Mouse (Mus musculus) adrenal gland, postnatal 25 days (tissue): ENCODE measurements around the gene Arfip1. TPM values are rescaled to one million over a fixed set of nuclear protein-coding genes. Genes with fewer than 3 reads are reported as not detected.

Experiments
- DNase-seq: peaks from one replicate; pipeline ENCODE4 v3.0.0; 2021; ENCODE audit warnings: mixed read lengths
- long read RNA-seq: library from polyadenylated mRNA; stranded (forward); transcript quantifications from one replicate; pipeline ENCODE4 v2.0.0, GENCODE M21; 2021
- total RNA-seq: library from RNA; stranded (reverse); gene quantifications from 2 replicates; pipeline ENCODE4 v1.2.3, GENCODE M21; 2021

The Arfip1 gene
- 48.2 and 58.0 TPM in 2 replicates for total RNA-seq
- long read RNA-seq, transcript Arfip1-203 (9 exons, 1,343 nt), result major isoform, 35 of 48 reads
- long read RNA-seq, partial matches to known transcripts, result 2 of 48 reads
- long read RNA-seq, other reads (novel, unspliced or antisense), result 6 of 48 reads

DNA sequence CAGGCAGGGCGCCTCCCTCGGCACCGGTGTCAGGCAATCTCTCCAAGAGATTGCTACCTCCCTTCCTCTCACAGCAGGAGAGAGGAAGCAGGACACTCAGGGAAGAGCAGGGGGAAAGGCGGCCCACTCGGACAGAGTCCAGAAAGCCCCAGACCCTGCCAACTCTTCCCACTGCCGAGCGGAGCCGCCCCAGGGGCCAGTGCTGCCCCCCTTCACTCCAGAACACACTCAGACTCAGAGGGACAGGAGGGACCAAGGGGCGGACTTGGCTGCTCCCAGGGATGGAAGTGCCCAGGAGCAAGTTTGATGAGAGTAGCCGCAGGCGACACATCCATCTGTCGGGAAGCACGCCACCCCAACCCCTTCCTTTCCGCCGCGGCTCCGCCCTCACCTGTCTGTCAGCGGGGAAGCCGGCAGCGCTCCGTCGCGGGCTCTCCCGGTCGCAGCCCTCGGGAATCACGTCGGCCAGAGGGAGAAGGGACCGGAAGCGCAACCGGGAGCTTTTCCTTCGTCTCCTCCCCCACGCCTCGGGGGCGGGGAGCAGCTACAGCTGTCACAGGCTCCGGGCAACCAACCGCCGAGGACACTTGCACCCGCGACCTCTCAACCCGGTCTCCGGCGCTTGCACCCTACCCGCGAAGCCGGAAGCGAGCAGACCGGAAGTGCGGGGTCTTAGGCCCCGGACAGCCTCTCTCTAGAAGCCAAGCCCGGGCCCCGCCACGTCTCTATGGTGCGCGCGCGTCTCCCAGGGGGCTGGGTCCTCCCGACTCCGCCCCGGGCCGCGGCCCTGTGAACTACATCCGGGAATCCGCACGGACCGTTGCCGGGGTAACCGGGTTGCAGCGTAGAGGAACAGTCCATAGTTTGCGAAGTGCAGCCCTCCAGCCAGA lies at the start of gene Arfip1:
Gene Arfip1, minus strand, starts transcription at position 603 of the 890 bp plus-strand sequence.
- peak; percentile 99 for DNase-seq

DNA sequence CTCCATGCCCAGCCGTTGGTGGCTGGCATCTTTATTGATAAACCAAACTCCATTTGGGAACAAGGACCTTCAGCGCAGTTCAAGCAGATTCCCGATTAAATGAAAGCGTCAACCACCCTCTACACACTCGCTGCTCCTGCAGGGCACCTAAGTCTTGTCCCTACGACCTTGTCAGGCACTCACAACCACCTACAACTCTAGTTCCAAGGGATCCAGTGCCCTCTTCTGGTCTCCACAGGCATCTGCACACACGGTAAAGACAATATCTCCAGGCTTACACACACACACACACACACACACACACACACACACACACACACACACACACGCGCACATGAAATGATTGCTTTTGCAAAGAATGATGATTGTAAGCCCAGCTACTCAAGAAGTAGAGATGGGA lies 49.2 kb upstream of the Arfip1 start:
- DNase-seq, result no peak

DNA sequence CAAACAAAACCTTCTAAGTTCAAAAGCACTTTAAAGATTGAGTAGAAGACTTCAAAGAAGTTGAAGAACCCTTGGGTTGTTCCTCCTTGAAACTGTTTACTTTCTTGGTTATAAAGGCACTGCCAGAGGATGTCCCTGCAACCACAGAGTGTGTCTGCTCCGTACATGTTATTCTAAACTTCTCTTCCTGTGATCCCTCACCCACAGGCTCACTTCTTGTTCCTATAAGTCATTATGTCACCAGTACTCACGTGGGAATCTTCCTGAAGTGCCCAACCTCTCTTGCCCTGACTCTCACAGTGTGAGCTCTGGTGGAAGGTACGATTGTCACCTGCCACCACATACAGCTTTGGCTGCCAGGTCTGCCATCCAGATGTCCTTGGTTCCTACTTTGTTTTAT lies 39.6 kb upstream of the Arfip1 start:
- no peak for DNase-seq

DNA sequence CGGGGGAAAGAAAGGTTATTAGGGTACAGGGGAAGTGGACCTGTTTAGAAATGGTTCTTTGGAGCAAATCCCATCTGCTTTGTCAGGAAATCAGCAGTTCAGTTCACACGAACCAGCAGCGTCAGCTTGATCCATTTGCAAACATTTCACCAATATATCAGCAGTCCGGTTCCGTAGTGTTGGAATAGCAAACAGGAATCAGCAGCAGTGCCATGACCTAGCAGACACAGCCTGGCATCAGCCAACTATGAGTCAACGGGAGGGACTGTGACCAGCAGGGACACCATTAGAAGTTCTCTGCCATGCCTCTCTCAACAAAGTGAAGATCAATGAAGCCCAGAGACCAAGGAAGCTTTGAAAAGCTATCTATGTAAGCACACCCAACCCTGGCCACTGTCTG lies 37.3 kb upstream of the Arfip1 start:
- DNase-seq, result no peak

DNA sequence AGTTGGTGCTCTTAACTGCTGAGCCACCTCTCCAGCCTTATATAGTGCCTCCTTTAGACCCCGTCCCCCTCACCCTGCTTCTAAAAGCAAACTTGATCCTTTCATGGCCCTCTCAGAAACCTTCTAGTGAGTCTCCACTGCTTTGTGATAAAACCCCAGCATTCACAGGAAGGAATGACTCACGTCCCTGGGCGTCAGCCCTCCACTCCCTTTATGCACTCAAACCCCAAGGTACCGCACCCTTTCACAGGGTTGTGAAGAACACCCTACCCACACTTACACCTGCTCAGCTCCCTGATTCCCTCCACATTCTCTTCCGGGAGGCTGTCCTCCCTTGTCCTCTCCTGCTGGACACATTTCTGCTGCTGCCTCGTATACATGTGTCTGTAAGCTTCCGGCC lies 36.6 kb upstream of the Arfip1 start:
- no peak for DNase-seq

DNA sequence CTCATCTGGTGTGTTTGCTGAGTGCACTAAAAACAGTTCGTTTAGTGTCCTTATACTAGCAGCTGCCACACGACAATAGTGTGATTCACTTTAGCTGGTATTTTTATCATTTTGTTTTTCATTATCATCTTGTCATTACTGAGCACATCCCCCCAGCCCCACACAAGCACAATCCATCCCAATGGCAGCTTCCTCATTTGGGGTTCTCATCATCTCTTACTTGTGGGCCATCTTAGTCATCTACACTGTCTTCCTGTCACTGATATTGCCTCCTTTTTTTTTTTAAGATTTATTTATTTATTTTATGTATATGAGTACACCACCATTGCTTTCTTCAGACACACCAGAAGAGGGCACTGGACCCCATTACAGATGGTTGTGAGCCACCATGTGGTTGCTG lies 36.2 kb upstream of the Arfip1 start:
- no peak for DNase-seq

DNA sequence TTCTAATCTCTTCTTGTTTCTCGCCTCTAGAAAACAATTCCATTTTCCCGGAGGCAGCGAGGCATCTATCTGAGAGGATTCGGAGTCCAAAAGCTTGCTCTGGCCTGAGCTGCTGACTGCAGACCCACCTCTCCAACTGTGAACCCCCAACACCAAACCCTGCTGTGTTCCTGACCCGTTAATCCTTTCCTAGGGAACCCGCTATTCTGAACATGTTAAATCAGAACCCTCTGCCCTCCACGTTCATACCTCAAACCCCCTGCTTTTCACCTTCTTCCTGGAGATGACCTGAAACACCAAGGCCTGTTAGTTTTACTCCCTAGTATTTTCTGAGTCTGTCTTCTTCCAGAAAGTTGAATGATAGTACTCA lies 33.4 kb upstream of the Arfip1 start:
- DNase-seq, result no peak

DNA sequence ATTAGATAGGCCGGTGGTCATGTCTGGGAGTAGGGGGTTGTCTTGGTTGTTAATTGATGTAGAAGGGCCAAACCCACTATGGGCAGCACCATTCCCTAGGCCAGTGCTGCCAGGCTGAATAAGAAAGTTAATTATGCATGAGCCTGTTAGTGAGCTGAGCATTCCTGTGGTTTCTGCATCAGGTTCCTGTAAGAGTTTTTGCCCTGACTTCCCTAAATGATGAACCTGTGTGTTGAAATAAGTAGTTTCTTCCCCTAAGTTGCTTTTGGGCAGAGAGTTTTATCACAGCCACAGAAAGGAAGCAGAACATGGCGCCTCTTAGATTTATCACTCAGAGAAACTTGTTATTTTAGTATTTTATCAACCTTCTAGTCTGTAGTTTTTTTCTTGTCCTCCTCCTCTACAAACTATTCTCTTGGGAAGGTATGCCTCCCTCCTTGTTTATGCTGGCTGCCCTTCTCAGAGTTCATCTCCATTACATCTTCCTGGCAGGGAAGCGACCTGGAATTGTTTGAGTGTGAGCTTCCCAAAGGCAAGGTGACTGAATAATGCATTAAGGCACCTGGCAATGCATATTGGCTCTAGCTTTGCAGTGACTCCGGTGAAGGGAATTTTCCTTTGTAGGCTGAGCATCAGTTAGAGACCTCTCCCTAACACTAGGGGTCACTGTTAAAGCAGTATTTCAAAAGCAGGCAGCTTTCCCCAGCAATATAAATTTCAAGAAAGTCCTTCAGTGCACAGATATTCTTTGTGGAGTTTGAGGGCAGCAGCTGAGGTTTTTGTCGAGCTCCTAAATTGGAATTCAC lies 32.8 kb upstream of the Arfip1 start:
- DNase-seq, result no peak

DNA sequence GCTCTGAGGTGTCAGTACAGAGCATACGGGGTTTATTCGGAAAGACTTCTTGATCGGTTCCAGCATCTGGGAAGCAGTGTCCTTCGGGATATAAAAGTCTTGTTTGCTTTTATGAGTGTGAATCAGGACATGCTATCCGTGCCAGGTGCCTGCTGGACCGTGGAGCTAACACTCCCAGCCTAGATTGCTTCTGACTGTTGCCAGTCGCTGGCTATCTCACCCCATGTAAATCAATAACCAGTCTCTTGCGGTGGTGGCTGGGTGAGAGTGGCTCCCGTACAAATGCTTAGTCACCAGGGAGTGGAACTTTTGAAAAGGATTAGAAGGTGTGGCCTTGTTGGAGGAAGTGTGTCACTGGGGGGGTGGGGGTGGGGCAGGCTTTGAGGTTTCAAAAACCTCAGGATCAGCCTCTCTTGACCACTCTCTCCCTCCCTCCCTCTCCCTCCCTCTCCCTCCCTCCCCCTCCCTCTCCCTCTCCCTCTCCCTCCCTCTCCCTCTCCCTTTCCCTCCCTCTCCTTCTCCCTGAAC lies 27.8 kb upstream of the Arfip1 start:
- no peak for DNase-seq

DNA sequence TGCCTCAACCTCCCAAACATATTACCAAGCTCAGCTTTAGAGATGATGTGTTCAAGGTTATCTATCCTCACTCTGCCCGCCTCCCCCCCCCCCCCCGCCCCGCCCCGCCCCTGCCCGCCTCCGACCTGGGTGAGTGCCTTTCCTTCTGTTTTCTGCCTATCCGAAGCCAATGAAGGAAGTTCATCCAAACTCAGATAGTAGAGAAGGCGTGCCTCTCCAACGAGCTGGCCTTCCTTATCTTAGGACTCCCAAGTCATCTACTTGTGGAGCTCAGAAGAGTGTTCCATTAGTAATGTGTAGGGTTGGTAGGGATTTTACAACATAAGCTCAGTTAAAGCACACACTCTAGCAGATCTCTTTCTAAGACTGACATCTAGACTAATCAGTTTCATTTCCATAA lies 20.8 kb upstream of the Arfip1 start:
- no peak for DNase-seq

DNA sequence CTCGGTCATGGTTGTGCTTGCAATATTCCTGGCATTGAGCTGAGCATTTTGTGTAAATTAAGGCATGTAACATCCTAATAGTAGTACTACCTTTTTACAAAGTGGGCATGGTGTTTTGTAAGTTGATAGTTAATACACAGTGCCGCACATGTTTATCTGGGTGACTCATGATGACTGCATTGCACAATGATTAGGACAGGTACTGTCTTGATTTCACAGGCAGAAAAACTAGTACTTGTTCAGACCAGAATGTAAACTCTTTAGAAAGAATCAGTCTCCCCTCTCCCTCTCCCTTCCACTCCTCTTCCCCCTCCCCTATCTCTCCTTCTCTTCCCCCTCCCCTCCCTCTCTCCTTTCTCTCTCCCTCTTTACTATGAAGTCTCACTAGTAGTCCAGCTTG lies 20.3 kb upstream of the Arfip1 start:
- DNase-seq, result no peak

DNA sequence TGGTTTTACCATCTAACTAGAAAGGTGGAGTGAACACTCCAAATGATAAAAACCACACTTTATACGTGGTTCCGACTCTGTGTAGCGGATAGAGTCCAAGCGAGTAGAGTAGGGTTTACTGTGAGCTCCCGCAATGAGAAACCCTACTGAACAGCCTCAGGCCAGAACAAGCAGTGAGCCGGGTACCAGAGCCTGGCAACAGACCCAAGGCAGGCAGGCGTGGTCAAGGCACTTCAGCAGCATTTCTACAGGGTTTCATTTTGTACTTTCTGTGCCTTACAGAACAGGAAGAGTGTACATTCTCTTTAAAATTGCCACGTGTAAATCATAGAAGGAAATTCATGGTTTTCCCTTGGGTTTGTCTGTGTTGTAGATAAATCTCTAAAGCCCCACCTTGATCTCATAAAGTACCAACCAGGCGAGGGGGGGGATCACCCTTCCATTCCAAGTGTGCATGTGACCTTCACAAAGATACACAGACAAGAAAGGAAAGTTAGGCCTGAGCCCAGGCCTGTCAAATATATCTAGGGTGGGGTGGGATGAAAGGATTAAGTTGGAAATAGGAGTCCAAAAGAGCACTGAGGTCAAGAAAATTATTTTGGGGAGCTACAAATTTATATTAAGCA lies 19.6 kb upstream of the Arfip1 start:
- no peak for DNase-seq

DNA sequence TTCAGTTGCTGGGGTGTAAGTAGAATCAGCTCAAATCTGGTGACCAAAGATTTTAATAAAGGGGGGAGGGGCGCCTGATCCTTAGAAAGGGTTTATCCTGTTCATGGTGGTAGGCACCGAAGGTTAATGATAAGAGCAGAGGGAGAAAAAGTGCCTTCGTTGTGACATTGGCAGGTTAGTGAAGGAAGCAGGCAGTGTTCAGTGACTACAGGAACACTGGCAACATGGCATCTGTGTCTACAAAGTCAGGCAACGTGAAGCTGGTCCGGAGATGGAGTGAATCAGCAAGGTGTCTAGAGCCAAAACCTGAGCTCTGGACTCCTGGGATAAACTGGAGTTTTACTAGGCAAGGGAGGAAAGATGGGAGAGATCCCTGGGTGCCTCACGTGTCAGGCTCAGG lies 16.3 kb upstream of the Arfip1 start:
- DNase-seq, result no peak

DNA sequence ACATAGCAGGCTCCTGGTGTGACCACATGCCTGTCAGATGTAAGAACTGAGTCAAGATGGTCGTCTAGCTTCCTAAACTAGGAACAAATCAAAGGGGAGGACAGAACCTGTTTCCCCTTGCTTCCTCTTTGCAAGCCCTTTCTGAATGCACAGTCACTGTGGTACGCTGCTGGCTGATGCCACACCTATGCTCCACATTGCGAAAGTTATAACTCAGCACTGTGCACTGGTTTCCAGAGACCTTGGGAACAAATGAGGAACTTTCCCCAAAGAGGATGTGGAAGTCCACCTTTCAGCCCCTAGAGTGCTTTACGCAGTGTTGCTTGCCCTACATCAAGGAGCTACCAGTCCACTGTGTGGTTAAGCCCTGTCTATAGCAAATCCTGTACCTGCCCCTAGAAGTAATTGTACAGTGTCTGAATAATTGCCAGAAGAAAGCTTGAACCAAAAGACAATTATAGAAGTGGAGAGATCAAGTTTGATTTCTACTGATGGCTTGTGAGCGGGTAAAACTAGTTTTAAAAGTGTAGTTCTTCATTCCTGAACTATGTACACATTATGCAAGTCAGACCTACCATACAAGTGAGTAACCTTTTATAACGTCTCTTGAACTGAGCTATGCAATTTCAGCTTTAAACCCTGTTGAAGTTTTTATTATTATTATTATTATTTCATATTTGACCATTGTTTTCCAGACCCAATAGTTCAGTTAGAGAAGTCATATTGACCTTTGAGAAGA lies 15.7 kb upstream of the Arfip1 start:
- no peak for DNase-seq

DNA sequence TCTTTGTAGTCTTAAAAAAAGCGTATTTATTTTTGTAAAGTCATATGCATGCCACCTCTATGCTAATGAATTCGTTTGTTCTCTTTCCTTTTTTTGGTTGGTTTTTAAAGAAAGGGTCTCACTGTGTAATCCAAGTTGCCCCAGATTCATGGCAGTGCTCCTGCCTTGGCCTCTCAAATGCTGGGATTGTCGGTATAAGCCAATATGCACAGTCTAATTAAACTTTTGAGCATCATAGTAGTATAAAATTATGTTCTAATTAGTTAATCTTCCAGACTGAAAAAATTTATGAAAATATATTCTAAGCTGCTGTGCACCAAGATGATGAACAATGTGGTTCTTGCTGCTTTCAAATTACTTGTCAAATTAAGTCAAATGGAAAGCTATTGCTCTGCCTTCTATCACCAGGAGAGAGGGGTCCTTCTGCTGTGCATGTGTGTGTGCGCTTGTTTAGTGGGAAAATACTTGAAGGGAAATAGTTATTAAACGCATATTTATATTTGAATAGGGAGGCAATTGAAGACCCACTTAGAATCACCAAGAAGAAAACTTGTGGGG lies 13.3 kb upstream of the Arfip1 start:
- no peak for DNase-seq

DNA sequence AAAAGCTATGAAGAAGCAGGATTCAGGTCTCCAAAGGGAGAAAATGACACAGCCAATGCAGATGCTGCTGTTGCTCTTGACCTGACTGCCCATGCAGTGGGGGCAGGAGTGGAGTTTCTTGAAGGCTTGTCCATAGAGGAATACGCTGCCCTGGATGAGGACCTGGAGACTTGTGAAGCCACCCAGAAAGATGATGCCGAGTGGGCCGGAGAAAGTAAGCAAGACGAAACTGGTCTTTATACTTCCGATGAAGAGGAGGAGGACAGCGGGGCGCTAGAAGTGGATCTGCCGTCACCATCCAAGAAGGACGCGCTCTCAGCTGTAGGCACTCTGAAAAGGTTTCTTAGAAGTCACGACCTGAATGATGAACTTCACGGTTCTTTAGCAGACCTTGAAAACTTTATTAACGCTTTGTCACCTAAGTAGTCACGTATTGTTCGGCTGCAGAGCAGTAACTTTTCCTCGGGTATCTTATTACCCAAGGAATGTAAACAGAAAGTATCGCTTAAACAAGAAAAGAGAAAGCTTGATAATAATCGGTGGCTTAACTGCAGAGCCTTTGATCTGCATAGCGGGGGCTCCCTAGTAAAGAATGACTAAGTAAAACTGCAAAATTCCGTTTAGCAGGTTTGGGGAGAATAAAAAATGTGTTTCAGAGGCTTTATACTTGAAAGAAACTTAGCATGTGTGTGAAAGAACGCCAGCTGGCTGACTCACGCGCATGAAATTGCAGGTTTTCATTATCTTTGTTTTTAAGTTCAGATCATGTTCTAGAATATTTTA lies 12.7 kb upstream of the Arfip1 start:
- DNase-seq, result no peak

DNA sequence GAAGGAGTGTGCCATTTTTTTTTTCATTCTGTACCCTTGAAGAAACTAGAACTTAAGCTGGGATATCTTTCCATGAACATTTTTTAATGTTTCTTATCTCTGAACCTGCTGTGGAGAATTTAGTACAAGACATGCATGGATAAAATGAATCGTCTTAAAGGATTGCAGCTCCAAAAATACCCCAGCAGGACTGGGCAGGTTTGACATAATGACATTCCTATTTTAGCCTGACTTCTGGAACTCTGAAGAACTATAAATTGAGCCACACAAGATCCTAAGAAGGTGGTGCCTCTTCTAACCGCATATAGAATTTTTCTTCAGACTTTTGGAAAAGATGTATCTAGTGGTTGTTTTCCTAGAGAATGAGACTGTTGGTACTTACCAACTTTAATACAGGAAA lies 10.8 kb upstream of the Arfip1 start, which contains the start of gene Tigd4:
Gene Tigd4, plus strand, starts transcription at position 301 of the 400 bp plus-strand sequence.
- DNase-seq, result no peak

DNA sequence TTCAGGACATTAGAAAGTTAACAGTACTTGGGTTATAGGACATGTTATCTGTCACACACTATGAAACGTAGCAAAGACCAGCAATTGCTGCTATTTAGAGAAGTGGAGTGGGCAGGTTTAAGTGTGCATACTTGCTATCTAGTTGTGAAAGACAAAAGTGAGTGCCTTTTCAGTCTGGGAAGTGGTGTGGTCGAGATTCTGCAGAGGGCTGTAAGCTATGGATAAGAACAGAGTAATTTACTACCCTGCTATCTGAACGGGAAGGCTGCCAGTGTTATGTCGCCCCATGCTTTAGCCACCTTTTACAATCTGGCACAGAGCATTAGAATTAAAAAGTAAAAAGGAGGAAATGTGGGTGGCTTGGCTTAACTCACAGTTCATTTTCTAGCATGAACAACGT lies 4.3 kb upstream of the Arfip1 start:
- DNase-seq, result no peak

DNA sequence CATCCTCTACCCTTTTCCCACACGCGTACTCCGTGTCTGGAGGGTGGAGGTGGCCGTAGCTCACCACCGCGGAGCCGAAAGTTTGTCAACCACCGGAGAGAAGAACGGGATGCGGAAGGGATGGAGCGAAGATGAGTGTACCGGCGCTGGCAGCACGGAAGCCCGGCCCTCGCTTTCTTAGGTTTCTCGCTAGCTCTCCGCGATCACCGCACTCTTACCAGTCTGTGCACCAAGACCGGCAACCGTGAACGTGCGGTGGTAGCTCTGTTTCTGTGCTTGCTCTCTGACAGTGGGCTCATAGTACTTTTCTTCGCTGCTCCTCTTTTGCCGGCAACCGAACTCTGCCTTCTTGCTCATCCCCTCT lies 470 bp upstream of the Arfip1 start:
- DNase-seq, result no peak

DNA sequence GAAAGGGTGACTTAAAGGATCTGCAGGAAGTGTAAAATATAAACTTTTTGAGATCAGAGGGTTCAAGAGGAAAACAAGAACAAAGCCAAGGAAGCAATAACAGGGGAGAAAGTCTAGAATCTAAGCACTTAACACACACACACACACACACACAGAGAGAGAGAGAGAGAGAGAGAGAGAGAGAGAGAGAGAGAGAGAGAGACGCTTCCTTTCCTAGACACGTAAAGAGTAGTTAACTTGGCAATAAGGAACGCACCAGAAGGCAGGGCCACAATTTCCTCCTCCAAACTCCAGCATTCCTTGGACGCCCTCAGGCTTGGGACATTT lies 766 bp downstream of the Arfip1 start:
- DNase-seq, result no peak

DNA sequence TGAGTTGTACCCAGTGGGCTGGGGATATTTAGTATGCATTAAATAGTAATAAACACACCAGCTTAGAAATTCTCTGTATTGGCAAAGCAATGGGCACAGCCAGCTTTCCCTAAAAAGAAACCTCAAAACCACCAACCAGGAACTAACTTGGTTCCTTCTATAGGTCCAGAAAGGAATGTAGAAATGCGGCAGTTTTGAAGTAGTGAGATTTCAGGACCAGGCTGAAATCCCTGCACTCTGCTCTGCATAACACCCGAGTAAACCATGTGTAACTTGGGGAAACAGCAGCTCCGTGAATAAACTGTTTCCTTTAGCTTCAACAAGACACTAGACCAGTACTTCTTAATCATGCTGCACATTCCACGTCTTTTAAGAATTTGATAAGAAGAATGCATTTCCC lies 1.7 kb downstream of the Arfip1 start:
- DNase-seq, result no peak
